Mouse (Mus musculus): ENCODE measurements at regions not wholly inside any gene's neighbourhood (a gene's known extent, or its start where the extent isn't known, plus 50 kb on each side); places are given as distances from the start of the nearest gene placed in this dataset.

DNA sequence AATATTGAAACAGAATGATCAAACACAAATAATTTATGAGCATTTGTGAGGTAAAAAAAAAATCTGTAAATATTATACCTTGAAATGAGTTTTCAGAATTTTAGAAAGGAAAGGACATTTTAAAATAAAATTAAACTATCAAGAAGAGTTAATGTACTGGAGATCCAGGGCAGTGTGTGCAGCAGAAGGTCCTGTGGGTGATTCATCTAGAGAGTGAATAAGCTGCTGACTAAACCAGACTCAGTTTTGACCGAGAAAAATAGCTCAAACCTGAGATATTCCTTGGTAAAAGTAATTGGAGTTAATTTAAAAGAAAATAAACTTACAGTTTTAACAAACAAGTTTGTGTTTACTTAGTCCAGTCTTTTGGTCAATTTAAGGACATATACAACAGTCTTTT is 1118.6 kb upstream of the Celf2 start:
- H3K4me3 ChIP-seq = no peak overlapping the region
- H3K27me3 ChIP-seq (replicated peaks) = no peaks in the 10 kb centered on the region
- no peak overlapping the region for H3K9ac ChIP-seq
- H3K4me2 ChIP-seq = no peak overlapping the region
- H3K36me3 ChIP-seq (replicated peaks) = no peaks in the 10 kb centered on the region
- no peaks in the 10 kb centered on the region for H3K9me3 ChIP-seq
- no peaks in the 10 kb centered on the region for H3K4me1 ChIP-seq
- 81% methylated on average over 1 of the region's 1 CpGs for WGBS
- no peak overlapping the region for H3K27ac ChIP-seq
- ATAC-seq (replicated peaks) = no peak

DNA sequence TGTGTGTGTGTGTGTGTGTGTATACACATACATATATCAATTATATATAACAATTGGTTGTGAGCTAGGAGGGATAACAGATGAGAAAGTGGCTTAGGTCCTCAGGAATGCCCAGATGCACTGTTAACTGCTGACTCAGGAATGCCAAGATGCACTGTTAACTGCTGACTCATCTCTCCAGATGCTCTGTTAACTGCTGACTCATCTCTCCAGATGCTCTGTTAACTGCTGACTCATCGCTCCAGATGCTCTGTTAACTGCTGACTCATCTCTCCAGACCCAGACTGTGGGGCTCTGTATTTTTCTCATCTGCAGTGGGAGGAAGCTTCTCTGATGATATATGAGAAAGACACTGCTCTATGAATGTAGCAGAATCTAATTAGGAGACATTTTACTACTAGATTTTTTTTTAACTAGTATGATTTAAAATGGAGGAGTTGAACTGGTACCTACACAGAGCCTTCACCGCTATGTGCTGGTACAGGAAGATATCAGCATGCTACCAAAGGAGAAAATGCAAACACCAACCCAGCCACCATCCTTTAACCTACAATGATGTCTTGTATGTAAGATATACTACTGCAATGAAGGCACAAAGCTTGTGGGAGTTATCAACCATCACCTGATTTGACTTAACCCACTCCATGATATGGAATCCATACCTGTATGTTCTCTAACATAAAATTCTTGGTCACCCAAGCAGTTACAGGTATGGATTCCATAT is 1119.3 kb upstream of the Celf2 start:
- no peaks in the 10 kb centered on the region for H3K36me3 ChIP-seq (replicated peaks)
- H3K4me1 ChIP-seq = no peaks in the 10 kb centered on the region
- WGBS = 95% methylated on average over 2 of the region's 2 CpGs
- no peak overlapping the region for H3K9ac ChIP-seq
- no peak for ATAC-seq (replicated peaks)
- H3K4me2 ChIP-seq = no peak overlapping the region
- H3K27me3 ChIP-seq (replicated peaks) = no peaks in the 10 kb centered on the region
- no peaks in the 10 kb centered on the region for H3K9me3 ChIP-seq
- no peak overlapping the region for H3K27ac ChIP-seq
- H3K4me3 ChIP-seq = no peak overlapping the region

- Histone ChIP-seq H3K9me3 (no peaks in the 10 kb centered on the region), H3K4me1 (no peaks in the 10 kb centered on the region), H3K27ac (no peak overlapping the region), H3K4me2 (0 out of 2 replicates have a peak overlapping the region, but pooled peaks have one; percentile 11), H3K9ac (no peak overlapping the region), H3K36me3 (replicated peaks) (no peaks in the 10 kb centered on the region), H3K27me3 (replicated peaks) (no peaks in the 10 kb centered on the region), H3K4me3 (no peak overlapping the region)
- WGBS = 30% methylated on average over 7 of the region's 7 CpGs
- ATAC-seq (replicated peaks) = no peak
These were observed 1128.7 kb upstream of the Celf2 start for GRCm38 (mm10) chr2:8638082-8638481.

DNA sequence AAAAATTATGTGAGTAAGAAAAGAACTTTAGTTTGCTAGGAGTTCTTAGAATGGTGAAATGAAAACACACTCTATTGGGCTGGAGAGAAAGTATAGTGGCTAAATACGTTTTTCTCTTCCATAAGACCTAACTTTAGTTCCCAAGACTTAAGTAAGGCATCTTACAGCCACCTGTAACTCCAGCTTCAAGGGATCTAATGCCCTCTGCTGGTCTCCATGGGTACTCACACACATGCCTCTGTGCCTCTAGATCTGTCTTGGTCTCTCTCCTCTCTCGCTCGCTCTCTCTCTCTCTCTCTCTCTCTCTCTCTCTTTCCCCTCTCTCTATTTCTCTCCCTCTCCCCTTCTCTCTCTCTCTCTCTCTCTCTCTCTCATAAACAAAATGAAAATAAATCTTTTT is 1129.9 kb upstream of the Celf2 start:
- Histone ChIP-seq H3K4me3 (no peak overlapping the region), H3K27me3 (replicated peaks) (no peaks in the 10 kb centered on the region), H3K9me3 (no peaks in the 10 kb centered on the region), H3K9ac (no peak overlapping the region), H3K27ac (no peak overlapping the region), H3K4me1 (no peaks in the 10 kb centered on the region), H3K36me3 (replicated peaks) (no peaks in the 10 kb centered on the region), H3K4me2 (no peak overlapping the region)
- 57% methylated on average over 3 of the region's 3 CpGs for WGBS
- ATAC-seq (replicated peaks) = no peak

- Histone ChIP-seq H3K9ac (no peak overlapping the region), H3K27ac (no peak overlapping the region), H3K27me3 (replicated peaks) (no peaks in the 10 kb centered on the region), H3K4me2 (no peak overlapping the region), H3K4me1 (no peaks in the 10 kb centered on the region), H3K4me3 (no peak overlapping the region), H3K9me3 (no peaks in the 10 kb centered on the region), H3K36me3 (replicated peaks) (no peaks in the 10 kb centered on the region)
- 11% methylated on average over 1 of the region's 1 CpGs for WGBS
- ATAC-seq (replicated peaks) = 0 out of 2 replicates have a peak, but pooled peaks have one; percentile 39
These were observed 1136.1 kb upstream of the Celf2 start for GRCm38 (mm10) chr2:8645463-8645862.

GRCm38 (mm10) chr2:8660544-8660943 is 1151.2 kb upstream of the Celf2 start:
- no peak overlapping the region for H3K4me2 ChIP-seq
- H3K27ac ChIP-seq = no peak overlapping the region
- WGBS = 87% methylated on average over 7 of the region's 7 CpGs
- H3K36me3 ChIP-seq (replicated peaks) = no peaks in the 10 kb centered on the region
- no peak overlapping the region for H3K9ac ChIP-seq
- no peak for ATAC-seq (replicated peaks)
- H3K4me1 ChIP-seq = no peaks in the 10 kb centered on the region
- H3K9me3 ChIP-seq = no peaks in the 10 kb centered on the region
- H3K27me3 ChIP-seq (replicated peaks) = no peaks in the 10 kb centered on the region
- H3K4me3 ChIP-seq = no peak overlapping the region

- no peaks in the 10 kb centered on the region for H3K9me3 ChIP-seq
- peak overlapping the region; percentile 19; the same call in 1 of the 2 replicates for H3K4me3 ChIP-seq
- H3K4me2 ChIP-seq = peak overlapping the region; percentile 44
- H3K27me3 ChIP-seq (replicated peaks) = no peaks in the 10 kb centered on the region
- 10% methylated on average over 10 of the region's 10 CpGs for WGBS
- peak overlapping the region; percentile 16 for H3K9ac ChIP-seq
- peaks cover 6% of the 10 kb centered on the region for H3K4me1 ChIP-seq
- no peaks in the 10 kb centered on the region for H3K36me3 ChIP-seq (replicated peaks)
- no peak overlapping the region for H3K27ac ChIP-seq
- ATAC-seq (replicated peaks) = peak; percentile 79
These were observed 1164.5 kb upstream of the Celf2 start for GRCm38 (mm10) chr2:8673751-8674378.

GRCm38 (mm10) chr2:8675537-8675936 is 1166.2 kb upstream of the Celf2 start:
- no peak overlapping the region for H3K4me3 ChIP-seq
- H3K36me3 ChIP-seq (replicated peaks) = no peaks in the 10 kb centered on the region
- H3K9me3 ChIP-seq = no peaks in the 10 kb centered on the region
- WGBS = 65% methylated on average over 4 of the region's 4 CpGs
- H3K9ac ChIP-seq = no peak overlapping the region
- H3K27me3 ChIP-seq (replicated peaks) = no peaks in the 10 kb centered on the region
- H3K4me1 ChIP-seq = peaks cover 3% of the 10 kb centered on the region; the same call in 1 of the 2 replicates
- ATAC-seq (replicated peaks) = no peak
- H3K27ac ChIP-seq = no peak overlapping the region
- H3K4me2 ChIP-seq = no peak overlapping the region

GRCm38 (mm10) chr2:8676546-8676945 is 1167.2 kb upstream of the Celf2 start:
- peaks cover 3% of the 10 kb centered on the region; the same call in 1 of the 2 replicates for H3K4me1 ChIP-seq
- no peak for ATAC-seq (replicated peaks)
- no peaks in the 10 kb centered on the region for H3K36me3 ChIP-seq (replicated peaks)
- H3K27ac ChIP-seq = no peak overlapping the region
- H3K27me3 ChIP-seq (replicated peaks) = no peaks in the 10 kb centered on the region
- 13% methylated on average over 4 of the region's 4 CpGs for WGBS
- H3K4me2 ChIP-seq = no peak overlapping the region
- H3K4me3 ChIP-seq = no peak overlapping the region
- no peak overlapping the region for H3K9ac ChIP-seq
- no peaks in the 10 kb centered on the region for H3K9me3 ChIP-seq

DNA sequence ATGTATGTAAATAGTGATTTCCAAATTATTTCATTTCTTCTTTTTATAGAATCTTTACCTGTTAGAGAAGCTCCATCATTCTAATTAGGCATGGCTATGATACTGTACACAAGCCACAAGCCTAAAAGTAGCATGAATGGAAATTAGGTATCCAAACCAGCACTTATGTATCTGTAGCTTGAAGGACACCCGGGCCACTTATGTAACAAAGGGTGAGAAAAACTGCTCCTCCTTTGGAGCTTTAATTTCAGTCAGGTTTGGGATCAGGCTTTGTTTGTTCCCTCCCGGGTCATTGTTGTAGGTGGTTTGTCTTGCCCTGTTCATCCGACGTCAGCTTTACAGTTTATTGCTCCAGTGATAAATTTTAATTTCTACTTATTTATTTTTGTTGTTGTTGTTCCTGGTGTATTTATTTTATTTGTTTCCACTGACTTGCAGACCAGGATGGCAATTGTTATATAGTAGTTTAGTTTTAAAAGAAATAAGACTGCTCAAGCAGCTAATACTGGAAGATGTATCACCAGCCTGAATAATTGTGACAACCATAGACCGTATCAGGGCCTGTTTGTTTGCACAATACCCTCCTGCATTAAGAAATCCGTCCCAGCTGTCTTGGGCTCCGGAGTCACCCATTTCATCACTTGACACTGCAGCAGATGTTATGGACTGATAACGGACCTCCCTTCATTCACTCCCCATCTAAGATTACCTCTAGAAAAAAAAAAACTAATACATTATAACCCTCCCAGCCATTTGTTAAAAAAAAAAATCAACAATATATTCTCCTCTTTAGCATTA is 1181.7 kb upstream of the Celf2 start:
- H3K9ac ChIP-seq = no peak overlapping the region
- no peaks in the 10 kb centered on the region for H3K9me3 ChIP-seq
- 26% methylated on average over 8 of the region's 8 CpGs for WGBS
- H3K4me2 ChIP-seq = no peak overlapping the region
- no peak overlapping the region for H3K27ac ChIP-seq
- no peaks in the 10 kb centered on the region for H3K4me1 ChIP-seq
- H3K36me3 ChIP-seq (replicated peaks) = no peaks in the 10 kb centered on the region
- no peak overlapping the region for H3K4me3 ChIP-seq
- 0 out of 2 replicates have a peak, but pooled peaks have one; percentile 71 for ATAC-seq (replicated peaks)
- no peaks in the 10 kb centered on the region for H3K27me3 ChIP-seq (replicated peaks)

DNA sequence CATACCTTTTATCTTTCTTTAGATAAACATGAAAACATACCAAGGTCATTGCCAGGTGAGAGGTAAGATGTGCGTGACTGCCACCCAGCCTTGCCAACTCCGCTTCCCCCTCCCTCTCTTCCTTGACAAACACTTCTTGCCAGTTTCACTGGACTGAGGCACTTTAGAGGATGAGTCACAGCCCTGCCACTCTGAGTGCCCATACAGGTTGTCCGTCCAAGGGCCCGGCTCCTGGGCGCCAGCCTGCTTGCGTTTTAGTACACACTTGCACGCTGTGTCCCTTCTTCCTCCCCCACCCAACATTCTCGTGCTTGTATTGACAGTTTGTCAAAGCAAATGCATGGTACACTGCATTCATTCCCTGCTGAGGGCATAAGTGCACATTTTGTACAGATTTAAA is 1151.7 kb upstream of the 4930412O13Rik start:
- H3K9ac ChIP-seq = no peak overlapping the region
- H3K27ac ChIP-seq = no peak overlapping the region
- H3K4me3 ChIP-seq = no peak overlapping the region
- no peaks in the 10 kb centered on the region for H3K9me3 ChIP-seq
- no peak for ATAC-seq (replicated peaks)
- no peaks in the 10 kb centered on the region for H3K36me3 ChIP-seq (replicated peaks)
- 82% methylated on average over 8 of the region's 8 CpGs for WGBS
- no peaks in the 10 kb centered on the region for H3K27me3 ChIP-seq (replicated peaks)
- H3K4me1 ChIP-seq = no peaks in the 10 kb centered on the region
- no peak overlapping the region for H3K4me2 ChIP-seq

DNA sequence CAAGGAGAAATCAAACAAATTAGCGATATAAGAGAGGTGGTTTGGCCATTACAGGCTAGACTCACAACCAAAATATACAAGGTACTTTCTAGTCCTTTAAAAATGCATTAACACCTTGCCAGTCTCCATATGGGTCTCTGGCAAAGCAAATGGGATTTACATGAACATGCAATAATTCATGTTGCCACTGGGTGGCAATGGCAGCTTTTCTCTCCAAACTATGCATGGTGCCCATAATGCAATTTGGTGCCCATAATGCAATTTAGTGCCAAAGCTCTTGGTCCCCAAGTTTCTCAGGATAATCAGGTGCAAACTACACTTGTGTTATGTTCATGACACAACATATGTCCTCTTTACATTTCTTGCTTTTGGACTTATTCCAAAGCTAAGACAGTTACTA is 1126.9 kb upstream of the 4930412O13Rik start:
- Histone ChIP-seq H3K4me3 (no peak overlapping the region), H3K4me1 (no peaks in the 10 kb centered on the region), H3K27me3 (replicated peaks) (no peaks in the 10 kb centered on the region), H3K9ac (no peak overlapping the region), H3K9me3 (no peaks in the 10 kb centered on the region), H3K4me2 (no peak overlapping the region), H3K27ac (no peak overlapping the region), H3K36me3 (replicated peaks) (no peaks in the 10 kb centered on the region)
- peak; percentile 78 for ATAC-seq (replicated peaks)
- WGBS = 13% methylated on average over 1 of the region's 1 CpGs
